Mouse (Mus musculus): Measurements from ENCODE around the gene Fxyd4.

Fxyd4 gene

DNA sequence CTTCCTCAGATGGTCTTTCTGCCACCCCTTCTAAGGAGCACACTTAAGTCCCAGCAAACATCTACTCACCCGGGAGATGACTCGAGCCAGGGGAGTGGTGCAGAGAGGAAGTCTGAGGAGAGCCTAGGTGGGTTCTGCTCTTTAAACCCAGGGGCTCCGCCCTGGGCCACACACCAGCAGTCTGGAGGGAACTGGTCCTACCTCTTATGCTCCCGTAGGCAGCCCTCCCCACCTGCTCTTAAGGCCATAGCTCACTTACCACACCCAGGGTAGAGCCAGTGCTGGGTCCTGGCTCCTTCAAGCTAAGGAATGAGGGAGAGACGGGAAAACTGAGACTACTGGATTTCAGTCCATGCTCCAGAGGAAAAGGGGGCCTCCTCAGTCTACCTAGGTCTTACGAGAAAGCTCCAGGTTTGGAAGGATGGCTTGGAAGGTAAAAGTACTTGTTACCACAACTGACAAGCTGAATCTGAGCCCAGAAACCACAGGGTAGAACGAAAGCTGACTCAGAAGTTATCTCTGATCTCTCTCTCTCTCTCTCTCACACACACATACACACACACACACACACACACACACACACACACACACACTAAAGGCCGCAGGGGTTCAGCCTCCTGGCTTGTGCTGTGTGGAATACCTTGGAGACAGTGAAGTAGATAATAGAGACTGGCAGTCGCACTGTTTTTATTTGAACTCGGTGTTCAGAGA, at the start of gene Fxyd4:
TSS of gene Fxyd4 (minus strand) at position 471 of the 711 bp plus-strand sequence.
- no peak for DNase-seq (ENCODE audit: low spot score)

DNA sequence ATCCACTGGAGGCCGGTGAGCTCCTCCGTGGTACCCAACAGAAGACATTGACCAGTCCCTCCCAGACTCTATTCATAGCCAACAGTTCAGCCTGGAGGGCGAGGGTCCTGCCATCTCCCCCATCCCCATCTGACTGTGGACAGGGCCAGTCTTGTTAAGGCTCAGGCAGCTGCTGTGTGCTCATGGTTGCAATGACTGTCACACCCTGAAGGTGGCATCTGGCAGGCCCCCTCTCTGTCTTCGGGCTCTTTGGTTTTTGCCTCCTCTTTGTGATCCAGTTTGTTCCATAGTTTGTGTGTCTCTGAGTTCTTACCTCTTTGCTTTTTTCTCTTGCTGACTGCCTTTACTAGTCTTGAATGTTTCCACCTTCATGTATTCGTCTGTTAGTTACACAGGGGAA, 49.7 kb upstream of the Fxyd4 start:
- DNase-seq (ENCODE audit: low spot score) = no peak

DNA sequence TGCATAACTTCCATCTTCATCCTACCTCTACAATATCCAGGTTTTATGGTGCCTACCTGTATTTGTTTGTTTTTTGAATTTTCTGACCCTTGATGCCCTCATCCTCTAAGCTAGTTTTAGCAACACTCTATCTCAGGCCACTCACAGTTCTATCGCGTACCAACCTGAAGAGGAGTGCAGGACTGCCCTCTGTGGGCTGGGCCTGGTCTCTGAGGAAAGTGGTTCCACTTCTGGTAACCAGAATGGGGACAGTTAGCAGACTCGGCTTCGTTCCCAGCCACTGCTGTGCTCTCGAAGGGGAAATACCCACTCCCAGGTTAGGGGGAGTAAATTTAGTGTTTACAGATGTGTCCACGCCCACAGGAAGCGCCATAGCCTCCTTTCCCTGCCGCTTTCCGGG, 29.2 kb upstream of the Fxyd4 start:
- no peak for DNase-seq (ENCODE audit: low spot score)

DNA sequence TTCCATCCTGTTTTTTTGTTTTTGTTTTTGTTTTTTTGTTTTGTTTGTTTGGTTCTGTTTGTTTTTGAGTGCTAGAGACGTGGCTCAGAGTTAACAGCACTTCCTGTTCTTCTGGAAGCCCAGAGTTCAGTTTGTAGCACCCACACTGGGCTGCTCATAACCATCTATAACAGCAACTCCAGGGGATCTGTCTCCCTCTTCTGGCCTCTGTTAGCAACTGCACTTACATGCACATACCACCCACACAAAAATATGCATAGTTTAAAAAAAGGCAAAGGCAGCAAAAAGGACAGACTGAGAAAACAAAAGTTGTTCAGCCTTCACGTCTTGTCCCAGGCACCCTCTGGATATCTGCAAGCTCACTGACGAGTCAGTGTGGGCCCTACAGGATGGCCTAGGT, 25.7 kb upstream of the Fxyd4 start:
- no peak for DNase-seq (ENCODE audit: low spot score)

DNA sequence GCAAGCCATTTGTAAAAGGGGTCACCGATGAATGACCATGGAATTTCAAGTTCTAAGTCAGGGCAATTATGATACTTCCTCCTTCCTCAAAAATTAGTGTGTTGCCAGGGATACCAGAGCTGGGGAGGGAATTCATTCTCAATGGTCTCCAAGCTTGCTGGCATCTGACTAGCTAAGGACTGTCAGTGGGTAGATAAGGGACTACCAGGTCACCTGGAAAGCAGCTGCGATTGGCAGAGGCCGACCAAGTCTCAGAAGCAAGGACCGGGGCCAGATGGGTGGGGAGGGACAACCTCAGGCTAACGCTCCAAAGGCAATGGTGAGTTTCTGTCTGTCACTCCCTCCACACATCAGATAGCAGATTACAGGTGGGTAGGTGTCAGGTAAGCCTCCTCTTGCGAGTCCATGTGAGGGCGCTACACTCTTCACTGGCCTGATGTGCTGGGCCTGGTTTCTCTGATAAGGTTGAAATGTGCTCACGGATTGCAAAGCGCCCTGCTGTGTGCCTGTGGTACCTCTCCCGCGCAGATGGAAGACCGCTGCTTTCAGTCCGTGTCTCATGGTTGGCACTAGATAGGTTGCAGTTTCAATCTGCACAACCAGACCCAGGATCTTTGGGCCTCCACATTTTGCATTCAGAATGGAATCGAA, 19.5 kb upstream of the Fxyd4 start:
- no peak for DNase-seq (ENCODE audit: low spot score)

DNA sequence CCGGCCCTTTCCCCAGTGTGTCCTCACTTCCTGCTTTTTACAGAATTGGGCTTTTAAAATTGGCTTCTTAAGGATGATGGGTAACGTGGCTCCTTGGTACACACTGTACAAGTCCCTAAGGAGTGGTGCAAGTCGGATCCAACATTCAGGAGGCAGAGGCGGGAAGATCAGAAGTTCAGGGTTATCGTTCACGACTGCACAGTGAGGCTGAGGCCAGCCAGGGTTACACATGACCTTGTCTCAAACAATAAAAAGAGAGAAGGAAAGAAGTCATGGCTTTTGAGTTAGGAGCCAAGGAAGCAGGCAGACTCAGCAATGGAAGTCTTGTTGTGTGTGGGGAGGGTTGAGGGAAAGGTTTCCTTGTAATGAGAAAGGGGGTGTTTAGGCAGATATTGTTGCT, 18.7 kb upstream of the Fxyd4 start:
- DNase-seq (ENCODE audit: low spot score) = no peak

DNA sequence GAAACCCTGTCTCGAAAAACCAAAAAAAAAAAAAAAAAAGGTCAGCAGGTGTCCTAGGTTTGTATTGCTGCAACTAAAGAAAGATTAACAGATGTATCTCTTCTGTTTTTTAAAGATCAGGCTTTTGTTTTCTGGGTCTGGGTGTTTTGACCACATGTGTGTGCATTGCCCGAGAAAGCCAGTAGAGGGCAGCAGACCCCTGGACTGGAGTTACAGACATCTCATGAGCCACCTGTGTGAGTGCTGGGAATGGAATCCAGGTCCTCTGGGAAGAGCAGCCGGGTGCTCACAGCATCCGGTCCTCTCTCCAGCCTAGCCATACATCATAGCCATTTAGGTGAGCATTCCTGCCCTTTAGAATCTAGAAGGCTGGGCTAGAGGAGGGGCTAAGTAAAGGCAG, 14.8 kb upstream of the Fxyd4 start:
- DNase-seq (ENCODE audit: low spot score) = no peak

DNA sequence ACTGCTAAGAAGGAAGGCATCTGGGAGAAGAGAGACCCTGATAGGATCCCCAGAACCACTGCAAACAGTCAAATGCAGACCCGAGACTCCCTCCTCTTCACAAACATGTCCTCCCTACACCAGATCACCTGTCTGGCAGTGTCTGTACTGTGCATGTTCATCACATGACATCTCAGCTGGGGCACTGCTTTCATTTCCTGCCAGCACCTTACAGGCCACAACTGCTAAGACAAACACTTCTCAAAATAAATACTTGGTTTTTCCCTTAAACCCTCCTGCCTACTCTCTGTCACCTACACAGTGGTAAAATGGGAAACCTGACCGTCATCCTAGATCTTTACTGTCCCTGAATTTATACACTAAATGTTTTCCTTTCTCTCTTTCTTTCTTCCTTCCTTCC, 6.4 kb upstream of the Fxyd4 start:
- no peak for DNase-seq (ENCODE audit: low spot score)

DNA sequence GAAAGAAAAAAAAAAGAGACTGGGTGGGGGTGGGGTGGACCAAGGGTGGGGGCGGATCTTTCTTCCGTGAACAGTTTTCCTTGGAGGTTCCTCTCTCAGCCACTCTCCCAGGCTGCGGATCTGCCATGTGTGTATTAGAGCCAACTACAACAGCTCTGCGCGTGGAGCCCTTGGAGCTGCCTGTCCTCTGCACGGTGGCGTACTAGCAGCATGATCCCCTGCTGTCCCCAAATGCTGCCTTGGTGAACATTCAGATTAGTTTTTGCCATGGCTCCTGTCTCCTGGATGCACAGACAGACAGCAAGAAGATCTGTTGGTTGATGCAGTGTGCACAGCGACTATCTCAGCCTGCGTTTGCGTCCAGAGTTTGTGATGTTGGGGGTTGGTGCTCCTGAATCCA, 5.3 kb upstream of the Fxyd4 start:
- DNase-seq (ENCODE audit: low spot score) = no peak

DNA sequence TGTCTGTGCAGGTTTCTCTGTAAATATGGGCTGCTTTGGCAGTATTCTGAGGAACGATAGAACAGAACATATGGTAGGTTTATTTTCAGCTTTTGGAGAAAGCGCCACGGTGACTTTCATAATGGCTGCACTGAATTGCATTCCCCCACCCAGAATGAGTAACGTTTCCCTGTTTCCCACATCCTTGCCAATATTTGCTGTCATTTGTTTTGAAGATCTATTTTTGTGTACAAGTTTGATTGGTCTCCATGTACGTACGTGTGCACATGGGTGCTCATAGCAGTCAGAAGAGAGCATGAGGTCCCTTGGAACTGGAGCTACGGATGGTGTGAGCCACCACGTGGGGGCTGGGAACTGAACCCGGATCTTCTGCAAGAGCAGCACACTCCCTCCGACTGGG, 1.5 kb upstream of the Fxyd4 start:
- no peak for DNase-seq (ENCODE audit: low spot score)

DNA sequence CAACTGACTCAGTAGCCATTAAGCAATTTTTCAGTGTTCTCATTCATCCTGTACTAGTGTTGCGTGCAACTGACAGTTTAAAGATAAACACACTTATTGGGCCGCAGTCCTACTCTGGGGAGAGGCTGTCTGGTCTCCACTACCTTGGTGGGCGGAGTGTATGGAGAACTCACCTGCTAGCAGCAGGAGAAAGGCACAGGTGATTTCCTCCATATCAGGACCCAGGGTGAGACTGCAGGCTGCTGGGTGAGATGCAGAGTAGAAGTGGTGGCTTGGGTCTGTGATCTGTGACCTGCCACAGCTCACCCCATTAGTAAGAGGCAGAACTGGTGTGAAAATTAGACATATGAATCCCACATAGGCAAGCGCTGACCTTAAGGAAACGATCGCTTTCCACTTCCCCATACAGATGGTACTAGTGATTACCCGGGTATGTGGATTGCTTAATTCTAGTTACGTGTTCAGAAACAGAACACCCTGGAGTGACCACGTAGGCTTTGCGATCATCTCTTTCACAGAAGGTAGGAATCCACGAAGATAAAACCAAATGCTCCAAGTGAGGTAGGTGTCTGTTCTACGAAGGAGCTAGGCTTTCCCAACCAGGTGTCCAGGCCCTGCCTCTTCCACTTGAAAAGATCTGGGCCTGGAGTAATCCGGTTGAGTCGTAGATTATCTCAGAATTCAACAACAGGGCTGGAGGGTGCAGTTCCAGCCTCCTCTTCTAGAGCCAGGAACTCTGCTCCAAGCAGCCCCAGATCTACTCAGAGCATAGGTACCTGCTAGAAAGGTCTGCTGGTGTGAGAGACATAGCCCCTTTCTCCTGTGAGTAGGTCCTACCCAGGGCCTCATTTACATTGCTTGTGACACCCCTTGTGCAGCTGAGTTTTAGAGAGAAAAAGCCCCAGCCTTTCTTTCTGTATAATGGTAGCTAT, 1.5 kb downstream of the Fxyd4 start:
- no peak for DNase-seq (ENCODE audit: low spot score)

DNA sequence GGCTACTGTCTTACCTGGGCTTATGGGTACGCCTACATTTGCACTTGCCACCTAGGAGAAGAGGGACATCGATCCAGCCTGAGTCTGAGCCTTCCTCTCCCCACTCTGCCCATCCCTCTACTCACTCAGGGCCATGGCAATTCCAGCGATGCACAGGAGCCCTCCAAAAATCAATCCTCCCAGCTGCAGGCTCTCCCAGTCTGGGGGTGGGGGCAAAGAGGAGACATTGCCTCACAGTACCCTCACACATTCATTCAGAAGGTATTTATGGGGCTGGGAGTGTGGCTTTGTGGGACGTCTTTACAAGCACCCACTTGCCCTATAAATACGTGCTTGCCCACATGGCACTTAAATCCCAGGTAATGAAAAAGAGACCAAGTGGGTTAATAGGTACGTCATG, 3.2 kb downstream of the Fxyd4 start:
- DNase-seq (ENCODE audit: low spot score) = no peak

DNA sequence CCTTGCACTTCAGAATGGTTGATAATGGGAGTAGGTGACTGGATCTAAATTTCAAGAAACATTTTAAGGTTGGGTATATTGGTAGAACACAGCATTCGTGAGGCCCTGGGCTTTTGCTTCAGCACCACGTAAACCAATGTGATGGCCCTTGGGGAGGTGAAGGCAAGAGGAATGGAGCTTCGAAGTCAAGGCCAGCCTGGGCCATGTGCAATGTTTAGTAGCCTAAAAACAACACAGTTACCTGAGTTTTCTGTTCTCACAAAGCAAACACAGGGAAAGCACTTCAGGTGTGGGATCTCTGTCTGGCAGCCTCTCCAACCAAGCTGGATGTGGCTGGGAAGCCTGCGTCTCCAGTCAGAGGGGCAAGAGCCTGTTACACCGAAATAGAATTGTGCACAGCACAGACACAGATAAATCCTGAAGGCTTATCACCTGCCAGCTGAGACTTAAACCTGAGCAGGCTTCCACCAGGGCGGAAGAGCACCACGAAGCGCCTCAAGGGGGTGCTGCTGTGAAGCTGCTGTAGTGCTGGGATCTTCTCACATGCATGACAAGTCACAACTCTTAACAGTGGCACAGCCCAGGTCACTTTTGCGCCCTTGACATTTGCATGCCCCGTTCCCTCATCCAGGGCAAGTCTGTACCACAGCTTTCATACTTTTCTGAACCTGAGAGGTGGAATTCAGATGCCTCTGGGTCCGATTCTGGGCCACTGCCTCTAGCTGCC, 5.0 kb downstream of the Fxyd4 start:
- no peak for DNase-seq (ENCODE audit: low spot score)

DNA sequence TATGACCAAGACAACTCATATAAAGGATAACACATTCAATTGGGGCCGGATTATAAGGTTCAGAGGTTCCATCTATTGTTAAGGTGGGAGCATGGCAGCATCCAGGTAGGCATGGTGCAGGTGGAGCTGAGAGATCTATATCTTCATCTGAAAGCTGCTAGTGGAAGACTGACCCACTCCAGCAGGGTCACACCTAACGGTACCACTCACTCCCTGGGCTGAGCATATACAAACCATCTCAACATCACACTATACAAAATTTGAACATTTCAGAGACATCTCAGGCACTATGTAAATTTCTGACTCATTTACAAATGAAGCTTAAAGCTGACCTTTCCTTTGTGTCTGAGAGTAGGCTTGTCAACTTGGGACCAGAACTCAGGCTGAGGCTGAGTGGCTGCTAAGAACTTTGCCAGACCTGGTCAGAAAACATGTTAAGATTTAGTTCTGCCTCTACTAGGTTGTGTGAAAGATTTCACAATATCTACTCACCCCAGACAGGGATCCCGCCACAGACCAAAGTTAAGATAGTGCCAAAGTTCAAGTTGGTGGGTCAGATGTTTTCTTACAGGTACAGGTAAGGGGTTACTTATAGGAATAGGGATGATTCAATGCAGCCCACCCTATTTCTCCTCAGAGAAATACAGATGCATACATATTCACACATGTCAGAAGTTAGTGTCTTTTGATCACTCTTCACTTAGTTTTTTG, 7.4 kb downstream of the Fxyd4 start:
- DNase-seq (ENCODE audit: low spot score) = no peak

DNA sequence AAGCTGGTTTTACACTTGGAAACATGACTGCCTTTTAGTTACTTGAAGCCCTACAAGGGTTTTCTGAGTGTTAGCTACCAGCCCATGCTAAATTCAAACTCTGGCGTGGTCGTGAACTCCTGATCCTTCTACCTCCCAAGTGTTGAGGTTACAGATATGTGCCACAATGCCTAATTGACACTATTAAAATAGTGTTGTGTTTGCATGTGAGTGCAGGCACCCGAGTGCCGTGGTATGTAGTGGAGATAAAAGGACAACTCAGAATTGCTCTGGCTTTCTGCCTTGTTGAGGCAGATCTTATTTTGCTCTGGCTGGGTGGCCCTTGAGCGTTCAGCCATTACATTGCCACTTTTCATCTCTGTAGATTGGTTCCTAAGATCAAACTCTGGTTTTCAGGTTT, 8.7 kb downstream of the Fxyd4 start:
- DNase-seq (ENCODE audit: low spot score) = no peak

DNA sequence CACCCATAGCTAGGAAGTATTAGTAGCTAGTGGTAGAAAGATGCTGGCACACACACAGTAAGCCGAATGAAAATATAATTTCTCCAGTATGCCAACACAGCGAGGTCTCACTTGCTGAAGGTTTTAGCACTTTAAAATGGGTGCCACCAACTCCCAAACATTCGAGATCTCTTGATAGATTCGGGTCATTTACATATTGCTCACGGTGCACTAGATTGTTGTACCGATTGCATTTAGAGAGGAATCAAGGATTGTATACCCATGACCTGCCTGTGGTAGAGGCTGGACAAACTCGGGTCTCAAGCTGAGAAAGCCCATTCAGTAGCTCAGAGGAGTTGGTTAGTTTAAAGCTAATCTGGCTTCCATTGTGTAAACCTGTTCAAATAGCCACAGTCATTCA, 9.5 kb downstream of the Fxyd4 start:
- no peak for DNase-seq (ENCODE audit: low spot score)

DNA sequence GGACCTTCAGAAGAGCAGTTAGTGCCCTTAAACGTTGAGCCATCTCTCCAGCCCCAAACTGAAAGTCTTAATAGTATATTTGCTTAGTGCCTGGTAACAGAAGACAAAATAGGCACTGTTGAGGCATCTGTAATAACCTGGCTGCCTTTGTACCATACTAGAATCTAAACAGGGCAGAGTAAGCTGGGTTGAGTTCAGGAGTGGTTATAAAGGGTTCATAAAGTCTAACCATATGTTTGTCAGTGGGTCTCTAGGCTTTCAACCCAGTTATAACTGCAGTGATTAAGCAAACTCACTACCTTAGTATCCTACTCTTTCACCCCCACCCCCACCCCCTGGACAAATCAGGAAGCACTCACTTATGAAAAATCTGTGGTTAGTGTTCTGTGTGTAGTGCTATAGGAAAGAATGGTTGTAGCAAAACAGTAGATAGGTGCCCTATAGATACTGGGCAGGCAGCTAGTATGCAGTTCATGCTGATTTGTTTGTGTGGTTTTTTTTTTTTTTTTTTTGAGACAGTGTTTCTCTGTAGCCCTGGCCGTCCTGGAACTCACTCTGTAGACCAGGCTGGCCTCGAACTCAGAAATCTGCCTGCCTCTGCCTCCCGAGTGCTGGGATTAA, 10.5 kb downstream of the Fxyd4 start:
- no peak for DNase-seq (ENCODE audit: low spot score)

DNA sequence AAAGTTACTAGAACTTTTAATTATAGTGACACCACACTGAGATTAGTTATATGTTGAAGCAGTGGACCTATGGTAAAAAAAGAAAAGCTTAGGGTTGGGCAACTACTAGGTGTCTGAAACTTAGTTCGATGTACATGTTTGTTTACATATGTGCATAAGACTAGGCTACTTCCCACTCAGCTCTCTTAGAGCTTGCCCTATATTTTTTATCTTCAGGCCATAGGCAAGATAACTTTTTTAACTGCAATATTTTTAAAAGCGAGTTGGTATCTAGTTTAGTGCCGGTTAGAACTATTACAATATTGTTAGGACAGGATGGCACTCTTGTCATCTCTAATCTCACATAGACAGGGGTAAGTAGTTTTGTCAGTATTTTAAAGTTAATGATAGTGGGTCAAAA, 15.5 kb downstream of the Fxyd4 start:
- DNase-seq (ENCODE audit: low spot score) = no peak

DNA sequence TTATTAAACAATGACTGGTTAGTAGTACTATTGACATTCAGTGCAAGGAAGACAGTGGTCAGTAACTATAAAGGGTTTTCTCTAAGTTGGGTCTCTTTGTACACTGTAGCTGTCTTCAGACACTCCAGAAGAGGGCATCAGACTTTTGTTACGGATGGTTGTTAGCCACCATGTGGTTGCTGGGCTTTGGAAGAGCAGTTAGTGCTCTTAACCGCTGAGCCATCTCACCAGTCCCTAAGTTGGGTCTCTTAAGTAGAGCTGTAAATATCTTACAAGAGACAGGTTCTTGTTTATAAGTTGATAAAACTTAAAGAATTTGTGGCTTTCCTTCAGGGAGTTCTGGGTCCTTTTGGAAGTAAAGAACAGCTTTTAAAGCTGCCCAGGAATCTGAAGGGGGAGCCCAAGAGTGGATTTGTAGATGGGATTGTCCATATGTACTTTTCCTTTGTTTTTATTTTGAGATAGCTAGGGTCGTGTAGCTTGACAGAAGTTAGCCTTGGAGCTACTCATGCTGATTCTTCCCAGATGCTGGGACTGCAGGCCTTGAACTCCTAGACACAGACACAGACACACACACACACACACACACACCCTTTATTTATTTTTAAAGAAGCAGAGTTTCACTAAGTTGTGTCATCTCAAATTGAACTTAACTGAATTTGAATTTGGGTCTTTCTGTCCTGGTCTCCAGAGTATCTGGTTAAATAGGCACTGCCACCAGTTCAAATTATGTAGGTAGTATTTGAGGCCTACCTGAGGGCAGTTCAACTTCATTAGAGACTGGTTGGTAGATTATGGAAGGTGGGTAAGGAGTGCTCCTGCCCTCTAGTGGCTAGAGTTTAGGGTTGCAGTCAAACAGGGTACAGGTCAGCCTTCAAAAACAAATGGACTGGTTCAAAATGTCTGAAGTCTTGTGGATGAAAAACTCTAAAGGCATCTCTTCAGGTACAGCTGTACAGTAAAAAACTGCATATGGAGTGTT, 16.5 kb downstream of the Fxyd4 start:
- DNase-seq (ENCODE audit: low spot score) = no peak

DNA sequence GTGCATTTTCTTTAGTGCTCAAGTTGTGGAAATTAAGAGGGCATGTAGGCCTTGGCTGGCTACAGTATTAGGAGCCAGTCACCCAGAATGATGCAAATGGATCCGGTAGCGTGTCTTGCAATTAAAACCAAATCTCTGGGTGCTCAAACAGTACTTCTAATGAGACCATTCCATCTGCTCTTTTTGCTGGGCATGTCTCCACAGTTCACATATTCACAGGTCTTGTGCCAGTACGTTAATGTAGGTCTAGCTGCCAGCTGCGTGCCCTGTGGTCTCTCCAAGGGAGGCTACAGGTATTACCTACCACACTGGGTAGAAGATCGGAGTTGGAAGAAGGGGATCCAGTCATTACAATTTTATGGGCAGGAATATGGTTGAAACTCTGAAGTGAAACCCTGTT, 19.4 kb downstream of the Fxyd4 start:
- DNase-seq (ENCODE audit: low spot score) = no peak

Data from ovary, postnatal 10 days (tissue).